Mouse (Mus musculus): ENCODE results near the gene Mapk8ip1.

Gene Mapk8ip1

GRCm38 (mm10) chr2:92391116-92391515 is 9.9 kb downstream of the Mapk8ip1 start:
- no peak for DNase-seq (ENCODE audit: low read depth, low spot score)

GRCm38 (mm10) chr2:92390206-92390930 is 10.7 kb downstream of the Mapk8ip1 start:
- no peak for DNase-seq (ENCODE audit: low read depth, low spot score)

GRCm38 (mm10) chr2:92389645-92390044 is 11.4 kb downstream of the Mapk8ip1 start:
- no peak for DNase-seq (ENCODE audit: low read depth, low spot score)

- DNase-seq (ENCODE audit: low read depth, low spot score), result peak; percentile 99
Observed at GRCm38 (mm10) chr2:92388891-92389641, 12.0 kb downstream of the Mapk8ip1 start.

- no peak for DNase-seq (ENCODE audit: low read depth, low spot score)
Observed at GRCm38 (mm10) chr2:92388081-92388517, 13.0 kb downstream of the Mapk8ip1 start.

GRCm38 (mm10) chr2:92387646-92388045 is 13.4 kb downstream of the Mapk8ip1 start:
- DNase-seq (ENCODE audit: low read depth, low spot score), result no peak

- no peak for DNase-seq (ENCODE audit: low read depth, low spot score)
Observed at GRCm38 (mm10) chr2:92386821-92387570, 14.1 kb downstream of the Mapk8ip1 start.

GRCm38 (mm10) chr2:92385113-92386051 is 15.7 kb downstream of the Mapk8ip1 start:
- no peak for DNase-seq (ENCODE audit: low read depth, low spot score)

- DNase-seq (ENCODE audit: low read depth, low spot score), result no peak
Observed at GRCm38 (mm10) chr2:92384101-92384500, 17.0 kb downstream of the Mapk8ip1 start.

- no peak for DNase-seq (ENCODE audit: low read depth, low spot score)
Observed at GRCm38 (mm10) chr2:92382759-92383158, 18.3 kb downstream of the Mapk8ip1 start.

GRCm38 (mm10) chr2:92381901-92382588 is 19.0 kb downstream of the Mapk8ip1 start, which contains the start of gene 1700029I15Rik:
TSS of gene 1700029I15Rik (plus strand) at chr2:92382538.
- DNase-seq (ENCODE audit: low read depth, low spot score), result no peak

GRCm38 (mm10) chr2:92381161-92381560 is 19.9 kb downstream of the Mapk8ip1 start:
- DNase-seq (ENCODE audit: low read depth, low spot score), result no peak

- no peak for DNase-seq (ENCODE audit: low read depth, low spot score)
Observed at GRCm38 (mm10) chr2:92380495-92381050, 20.5 kb downstream of the Mapk8ip1 start.

- DNase-seq (ENCODE audit: low read depth, low spot score), result no peak
Observed at GRCm38 (mm10) chr2:92379783-92380494, 21.1 kb downstream of the Mapk8ip1 start.

- no peak for DNase-seq (ENCODE audit: low read depth, low spot score)
Observed at GRCm38 (mm10) chr2:92377320-92377719, 23.7 kb downstream of the Mapk8ip1 start.

GRCm38 (mm10) chr2:92376300-92376699 is 24.8 kb downstream of the Mapk8ip1 start:
- DNase-seq (ENCODE audit: low read depth, low spot score), result no peak

GRCm38 (mm10) chr2:92375788-92376187 is 25.3 kb downstream of the Mapk8ip1 start:
- DNase-seq (ENCODE audit: low read depth, low spot score), result no peak

- peak; percentile 97 for DNase-seq (ENCODE audit: low read depth, low spot score)
Observed at GRCm38 (mm10) chr2:92375099-92375623, 25.9 kb downstream of the Mapk8ip1 start.

- DNase-seq (ENCODE audit: low read depth, low spot score), result no peak
Observed at GRCm38 (mm10) chr2:92374514-92374913, 26.5 kb downstream of the Mapk8ip1 start, which contains the start of the genes Pex16 and Large2. TSS of gene Pex16 (plus strand) at chr2:92374676. TSS of gene Large2 (minus strand) at chr2:92374869.

Measured in mesoderm, embryonic 11.5 days (tissue).